Mouse (Mus musculus): Measurements from ENCODE around the gene Phb.

The Phb gene

GRCm38 (mm10) chr11:95712563-95713224 is 45.9 kb downstream of the Phb start, which contains the start of gene Zfp652:
Gene Zfp652, plus strand, starts transcription at chr11:95712673.
- DNase-seq (ENCODE audit: low read depth, low spot score), result peak; percentile 95

DNA sequence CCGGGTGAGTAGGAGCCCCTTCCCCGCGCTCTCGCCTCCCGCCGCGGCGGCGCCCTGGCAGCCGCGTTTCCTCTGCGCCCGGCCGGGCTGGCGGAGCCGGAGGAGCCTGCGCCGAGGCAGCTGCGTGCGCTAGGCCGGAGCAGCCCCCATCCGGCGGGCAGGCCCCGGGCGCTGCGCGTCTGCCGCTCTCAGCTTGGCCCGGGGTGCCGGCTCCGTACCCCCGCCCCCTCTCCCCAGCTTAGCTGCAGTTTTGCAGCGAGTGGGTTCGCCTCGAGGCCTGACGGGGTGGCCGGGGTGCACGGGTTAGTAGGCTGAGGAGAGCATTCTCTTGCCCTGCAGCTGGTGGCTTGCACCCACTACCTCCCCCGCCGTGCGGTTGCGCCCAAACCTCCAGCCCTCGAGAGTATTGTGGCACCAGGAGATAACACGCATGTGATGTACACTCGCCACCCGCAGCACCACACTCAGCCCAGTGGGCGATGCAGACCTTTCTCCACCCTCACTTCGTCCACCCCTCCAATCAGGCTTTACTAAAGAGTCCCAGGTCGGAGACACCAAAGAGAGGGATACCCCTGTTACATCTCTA is 46.6 kb downstream of the Phb start:
- DNase-seq (ENCODE audit: low read depth, low spot score), result peak; percentile 51

GRCm38 (mm10) chr11:95713811-95714241 is 47.1 kb downstream of the Phb start:
- no peak for DNase-seq (ENCODE audit: low read depth, low spot score)

- no peak for DNase-seq (ENCODE audit: low read depth, low spot score)
Measured at GRCm38 (mm10) chr11:95714411-95714810, 47.7 kb downstream of the Phb start.

- DNase-seq (ENCODE audit: low read depth, low spot score), result peak; percentile 62
Measured at GRCm38 (mm10) chr11:95716136-95716535, 49.4 kb downstream of the Phb start.

- peak; percentile 47 for DNase-seq (ENCODE audit: low read depth, low spot score)
Measured at GRCm38 (mm10) chr11:95719356-95719755, 52.6 kb downstream of the Phb start.

DNA sequence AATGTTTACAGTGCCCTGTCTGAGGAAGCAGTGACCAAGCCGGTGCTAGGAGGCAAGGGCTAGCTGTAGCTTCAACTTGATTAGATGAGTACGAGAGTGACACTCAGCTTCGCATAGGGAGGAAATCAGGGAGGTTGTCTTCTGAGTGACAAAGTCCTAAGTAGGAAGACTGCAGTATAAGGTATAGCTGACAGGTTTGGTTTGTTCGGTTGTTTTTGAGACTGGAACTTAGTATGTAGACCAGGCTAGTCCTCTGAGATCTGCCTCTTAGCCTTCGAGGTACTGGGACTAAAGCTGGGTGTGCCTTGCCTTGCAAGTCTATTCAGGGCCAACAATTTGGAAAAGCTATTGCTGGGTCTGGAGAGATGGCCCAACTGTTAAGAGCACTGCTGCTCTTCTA is 56.5 kb downstream of the Phb start, which contains the start of gene B130006D01Rik:
B130006D01Rik (plus strand) TSS at position 301 of the 400 bp plus-strand sequence.
- no peak for DNase-seq (ENCODE audit: low read depth, low spot score)

GRCm38 (mm10) chr11:95724466-95724865 is 57.7 kb downstream of the Phb start:
- no peak for DNase-seq (ENCODE audit: low read depth, low spot score)

- no peak for DNase-seq (ENCODE audit: low read depth, low spot score)
Measured at GRCm38 (mm10) chr11:95726156-95726555, 59.4 kb downstream of the Phb start.

DNA sequence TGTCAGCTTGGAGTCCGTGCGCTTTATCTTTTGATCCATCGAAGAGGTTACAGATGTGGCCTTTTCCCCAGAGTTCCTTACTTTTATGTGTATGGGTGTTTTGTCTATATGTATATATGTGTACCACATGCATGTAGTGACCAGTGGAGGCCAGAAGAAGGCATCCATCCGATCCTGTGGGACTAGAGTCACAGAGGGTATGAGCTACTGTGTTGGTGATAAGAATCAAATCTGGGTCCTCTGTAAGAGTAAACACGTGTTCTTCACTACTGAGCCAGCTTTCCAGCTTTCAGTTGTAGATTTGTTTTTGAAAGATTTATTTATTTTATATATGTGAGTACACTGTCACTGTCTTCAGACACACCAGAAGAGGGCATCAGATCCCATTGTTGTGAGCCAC is 61.2 kb downstream of the Phb start:
- DNase-seq (ENCODE audit: low read depth, low spot score), result no peak

GRCm38 (mm10) chr11:95728916-95729907 is 62.5 kb downstream of the Phb start:
- no peak for DNase-seq (ENCODE audit: low read depth, low spot score)

Data from brain, adult 2 months (tissue).